Mouse (Mus musculus): ENCODE measurements around the gene Trex1.

GRCm38 (mm10) chr9:109008081-109008480 lies 51.5 kb downstream of the Trex1 start:
- no peak for TF ChIP-seq CTCF (IDR thresholded peaks at IDR 0.05; ENCODE audit: insufficient read depth, low read depth, low read length)
- TF ChIP-seq POLR2A (IDR thresholded peaks at IDR 0.05; ENCODE audit: insufficient read depth, low read depth, low read length), result no peak
